Comparison of ENCODE assay signal across 9 mouse cellular contexts in genomic region chr1:126865591-126866086, GRCm38 (mm10). TPM values are rescaled to one million over a fixed set of nuclear protein-coding genes. Genes with fewer than 3 reads are reported as not detected.
DNase-seq lines count a peak whose midpoint lies in the region; ATAC-seq lines count a peak whose summit lies in the region.
"Had no signal": no experiment of that assay in that cellular context is flagged by ENCODE, and none has a peak within 500 bp of the region (broad histone marks: within the 10 kb centered on the region; RNA-seq: fewer than 3 reads in every experiment).

No protein-coding gene starts in this region.

- no peaks in the 10 kb centered on the region for H3K27me3 ChIP-seq in forebrain, embryonic 13.5 days
- H3K27me3 ChIP-seq in neural tube, embryonic 12.5 days (replicated peaks) = no peaks in the 10 kb centered on the region
- H3K27me3 ChIP-seq: lung, embryonic 15.5 days had no signal

- no peaks in the 10 kb centered on the region for H3K36me3 ChIP-seq in forebrain, embryonic 13.5 days (ENCODE audit: poor library complexity, severe bottlenecking)
- H3K36me3 ChIP-seq in neural tube, embryonic 12.5 days = no peaks in the 10 kb centered on the region
- H3K36me3 ChIP-seq: lung, embryonic 15.5 days had no signal

- DNase-seq in cerebellum, adult 9-10 months = peak; percentile 22
- peak; percentile 39 to 75 for DNase-seq in layer of hippocampus, postnatal 14 days (ENCODE audit: low spot score in 2 of 2)
- DNase-seq in spleen, adult 12 weeks (ENCODE audit: low spot score) = no peak
- no peak for DNase-seq in adrenal gland, postnatal 25 days
- DNase-seq in heart, postnatal 14 days = no peak

- H3K27ac ChIP-seq in forebrain, embryonic 13.5 days = peak overlapping the region; percentile 65
- H3K27ac ChIP-seq in neural tube, embryonic 12.5 days = 0 out of 2 replicates have a peak overlapping the region, but pooled peaks have one; percentile 16
- H3K27ac ChIP-seq: lung, embryonic 15.5 days had no signal

- intact Hi-C loops in heart, postnatal 14 days (cut with DNase I) = no loop called here

- 10% methylated on average over 7 of the region's 7 CpGs for WGBS in forebrain, embryonic 13.5 days
- WGBS in neural tube, embryonic 12.5 days = 10% methylated on average over 7 of the region's 7 CpGs

- H3K4me1 ChIP-seq in forebrain, embryonic 13.5 days = peaks cover 15% of the 10 kb centered on the region
- H3K4me1 ChIP-seq in neural tube, embryonic 12.5 days = peaks cover 14% of the 10 kb centered on the region
- H3K4me1 ChIP-seq: lung, embryonic 15.5 days had no signal

- no peak overlapping the region for H3K9ac ChIP-seq in forebrain, embryonic 13.5 days
- H3K9ac ChIP-seq in neural tube, embryonic 12.5 days = no peak overlapping the region
- H3K9ac ChIP-seq: lung, embryonic 15.5 days had no signal

- peak overlapping the region; percentile 24; the same call in 1 of the 2 replicates for H3K4me2 ChIP-seq in forebrain, embryonic 13.5 days
- peak overlapping the region; percentile 17; the same call in 1 of the 2 replicates for H3K4me2 ChIP-seq in neural tube, embryonic 12.5 days (replicated peaks)
- H3K4me2 ChIP-seq: lung, embryonic 15.5 days had no signal

- ATAC-seq in forebrain, embryonic 13.5 days = peak; percentile 74
- ATAC-seq in neural tube, embryonic 12.5 days (ENCODE audit: low FRiP score, low read depth) = peak; percentile 89
- ATAC-seq in granulocyte monocyte progenitor cell, adult 5-6 weeks (replicated peaks; ENCODE audit: poor library complexity, severe bottlenecking) = no peak

- no peaks in the 10 kb centered on the region for H3K9me3 ChIP-seq in forebrain, embryonic 13.5 days (replicated peaks)
- no peaks in the 10 kb centered on the region for H3K9me3 ChIP-seq in neural tube, embryonic 12.5 days
- H3K9me3 ChIP-seq: lung, embryonic 15.5 days had no signal

- no peak overlapping the region for H3K4me3 ChIP-seq in forebrain, embryonic 13.5 days
- H3K4me3 ChIP-seq in neural tube, embryonic 12.5 days = no peak overlapping the region
- H3K4me3 ChIP-seq: lung, embryonic 15.5 days had no signal

RNA-seq across cellular contexts. Expression of gene Nckap5, which starts 35.0 kb away (rescaled TPM):
- polyA plus RNA-seq in forebrain, embryonic 13.5 days (2015; fragmentation: Nextera tagmentation; extraction: Ambion mirVana) = 22.1 and 22.8 TPM in 2 replicates
- 10 to 100 TPM; 14.8 to 19.8 TPM for total RNA-seq in layer of hippocampus, postnatal 14 days (2021)
- 24.1 and 25.4 TPM in 2 replicates for polyA plus RNA-seq in neural tube, embryonic 12.5 days (2016; fragmentation: Nextera tagmentation; extraction: Ambion mirVana)
- 59.9 and 114 TPM in 2 replicates for total RNA-seq in adrenal gland, postnatal 25 days (2021)
- 10 to 100 TPM in 1 of 2 experiments, 1 to 10 TPM in 1; 9.6 to 13.1 TPM for total RNA-seq in heart, postnatal 14 days (2021)
- not detected in 2 replicates for total RNA-seq in granulocyte monocyte progenitor cell, adult 5-6 weeks (2014; fragmentation: Nextera tagmentation)
- total RNA-seq in granulocyte monocyte progenitor cell, adult 5-6 weeks (2017) = 1.0 TPM in 1 of 2 replicates, not detected in the other

Comparison
In these comparisons a context has a peak if more than half of its experiments do, and no peak if none do; other contexts are left out.
1. DNase-seq: peak in cerebellum, adult 9-10 months (single experiment) and layer of hippocampus, postnatal 14 days (2 of 2); none in spleen, adult 12 weeks (single experiment), adrenal gland, postnatal 25 days (single experiment) and heart, postnatal 14 days (0 of 2).
2. RNA of gene Nckap5, which starts 35.0 kb away (total RNA-seq): 59.9 to 114 TPM in adrenal gland, postnatal 25 days, 14.8 to 19.8 TPM in layer of hippocampus, postnatal 14 days and 9.6 to 13.1 TPM in heart, postnatal 14 days; 1.0 TPM in granulocyte monocyte progenitor cell, adult 5-6 weeks; every median in the first group is over 4 times any median in the second.